Mouse (Mus musculus) MN1 (cell line): Measurements from ENCODE around the gene Twist2.

Source experiments
- DNase-seq: peaks from one replicate; pipeline ENCODE4 v3.0.0-alpha.2; 2016; ENCODE audit warnings: low spot score

The Twist2 gene

DNA sequence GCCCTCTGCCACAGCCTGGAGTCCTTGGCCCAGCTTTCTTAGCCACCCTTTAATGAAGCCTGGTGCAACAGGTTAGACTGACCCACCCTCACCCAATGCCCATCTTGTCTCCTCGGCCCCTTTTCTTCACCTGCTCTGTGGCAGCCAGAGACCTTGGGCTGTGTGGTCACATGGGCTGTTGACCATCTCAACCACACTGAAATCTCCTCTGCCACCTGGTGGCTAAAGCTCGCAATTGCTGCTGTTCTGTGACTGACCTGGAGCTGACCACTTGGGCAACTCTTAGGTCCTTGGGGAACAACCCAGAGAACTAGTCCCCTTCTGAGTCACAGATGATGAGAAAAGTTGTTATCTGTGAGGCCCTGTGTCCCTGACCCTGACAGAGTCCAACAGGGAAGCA is 73.4 kb downstream of the Twist2 start:
- peak; percentile 63 for DNase-seq

DNA sequence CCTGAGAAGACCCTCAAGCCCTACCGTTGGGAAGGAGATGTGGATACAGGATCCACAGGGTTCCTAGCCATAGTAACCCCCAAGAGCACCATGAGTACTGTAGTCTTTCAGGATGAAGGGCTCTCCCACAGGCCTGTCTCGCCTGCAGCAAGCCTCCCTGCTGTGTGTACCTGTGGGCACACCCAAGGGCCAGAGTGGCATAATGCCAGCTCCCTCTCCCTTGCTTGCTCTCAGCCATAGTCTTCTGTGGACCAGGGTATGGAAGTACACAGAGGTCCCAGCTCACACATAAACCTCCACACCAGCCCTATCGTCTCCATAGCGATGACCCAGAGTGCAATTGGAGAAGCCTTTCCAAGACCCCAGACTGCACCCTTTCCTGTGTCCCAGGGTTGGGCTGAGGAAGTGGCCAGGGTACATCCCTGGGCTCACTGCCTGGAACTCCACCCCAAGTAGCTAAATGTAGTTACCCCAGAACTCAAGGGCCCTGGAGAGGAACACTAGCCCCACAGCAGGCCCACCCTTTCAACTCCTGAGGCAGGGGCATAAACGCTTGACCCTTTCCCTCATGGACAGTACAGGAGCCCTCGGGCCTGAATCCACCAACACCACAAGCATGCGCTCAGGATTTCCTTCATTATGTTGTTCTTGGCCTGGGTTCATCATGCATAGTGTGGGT is 73.9 kb downstream of the Twist2 start:
- DNase-seq: no peak

DNA sequence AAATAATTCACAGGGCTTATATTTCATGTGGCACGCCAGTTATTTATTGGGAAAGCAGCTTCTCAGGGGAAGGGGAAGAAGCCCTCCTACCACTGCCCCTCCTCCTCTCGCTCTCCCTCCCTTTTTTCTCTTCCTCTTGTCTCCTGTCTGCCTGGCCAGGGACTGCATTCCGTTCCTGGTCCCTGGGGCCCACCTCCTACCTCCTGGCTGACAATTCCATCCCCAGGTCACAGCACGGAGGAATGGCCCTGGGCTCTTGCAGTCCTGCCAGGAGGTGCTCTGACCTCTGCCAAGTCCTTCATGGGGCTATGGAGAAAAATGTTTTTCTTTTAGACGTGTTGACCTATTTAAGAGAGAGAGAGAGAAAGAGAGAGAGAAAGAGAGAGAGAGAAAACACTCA is 77.4 kb downstream of the Twist2 start:
- no peak for DNase-seq

DNA sequence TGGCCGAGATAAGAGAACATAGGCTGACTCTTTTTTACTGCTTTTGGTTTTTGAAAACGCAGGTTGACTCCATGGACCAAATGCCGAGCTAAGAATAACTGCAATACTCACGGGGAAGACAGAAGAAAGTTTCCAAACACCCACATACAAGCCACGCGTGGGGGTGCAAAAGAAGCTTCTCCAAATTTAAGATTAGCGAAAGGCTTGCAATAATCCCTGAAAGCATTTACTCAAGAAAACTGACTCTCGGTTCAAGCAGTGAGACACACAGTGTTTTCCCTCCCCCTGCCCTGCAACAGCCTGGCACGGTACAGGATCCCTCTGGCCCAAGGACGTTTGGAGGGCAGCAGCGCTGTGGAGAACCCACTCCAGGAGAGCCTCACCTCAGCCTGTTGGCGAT is 78.9 kb downstream of the Twist2 start:
- DNase-seq: no peak

DNA sequence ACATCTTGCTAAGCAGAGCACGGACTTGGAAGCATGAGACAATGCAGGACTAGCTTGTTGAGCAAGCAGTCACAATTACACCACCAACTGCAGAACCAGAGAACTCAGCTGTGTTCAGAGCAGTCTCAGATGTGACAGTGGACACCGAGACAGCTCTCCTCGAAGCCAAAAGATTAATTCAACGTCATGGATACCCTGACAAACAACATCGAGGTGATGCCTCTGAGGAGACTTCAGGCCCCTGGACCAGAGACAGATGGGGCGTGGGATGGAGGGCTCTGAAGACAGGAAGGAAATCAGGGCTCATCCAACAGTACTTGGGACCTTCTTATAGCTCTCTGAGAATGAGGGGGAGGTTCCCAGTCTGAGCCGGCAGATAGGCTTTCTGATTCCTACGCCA is 79.6 kb downstream of the Twist2 start:
- DNase-seq: no peak

DNA sequence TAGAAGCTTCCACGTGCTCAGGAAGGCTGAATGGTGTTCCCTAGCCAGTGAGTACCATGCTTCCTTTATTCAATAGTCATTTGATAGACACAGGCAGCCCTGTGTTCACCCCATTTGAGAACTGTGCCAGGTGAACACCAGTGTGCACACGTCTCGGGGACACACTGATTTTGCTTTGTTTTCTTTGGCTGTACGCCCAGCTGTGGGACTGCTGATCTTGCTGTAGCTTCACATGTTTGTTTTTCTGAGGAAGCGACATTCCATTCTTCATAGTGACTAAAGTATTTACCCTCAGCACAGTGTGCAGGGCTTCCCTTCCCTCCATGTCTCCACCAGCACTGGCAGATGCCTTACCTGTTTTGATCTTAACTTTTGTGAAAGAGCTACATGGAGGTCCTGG is 81.9 kb downstream of the Twist2 start:
- no peak for DNase-seq

DNA sequence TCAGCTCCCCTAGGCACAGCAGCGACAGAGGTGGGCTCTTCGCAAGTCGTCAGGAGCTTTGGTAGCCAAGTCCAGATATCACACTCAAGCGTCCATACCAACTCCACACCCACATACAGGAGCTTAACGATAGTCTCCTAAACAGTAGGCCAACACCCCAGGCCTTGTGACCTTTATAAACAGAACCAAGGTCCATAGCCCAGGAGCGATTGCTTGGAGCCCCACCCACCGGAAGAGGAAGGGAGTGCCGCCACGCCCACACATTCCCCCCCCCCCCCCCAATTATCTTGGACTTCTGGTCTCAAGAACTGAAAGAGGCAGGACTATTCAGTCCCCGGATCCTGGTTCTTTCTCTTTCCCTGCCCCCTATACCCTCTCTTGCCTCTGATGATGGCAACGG is 92.3 kb downstream of the Twist2 start:
- no peak for DNase-seq

DNA sequence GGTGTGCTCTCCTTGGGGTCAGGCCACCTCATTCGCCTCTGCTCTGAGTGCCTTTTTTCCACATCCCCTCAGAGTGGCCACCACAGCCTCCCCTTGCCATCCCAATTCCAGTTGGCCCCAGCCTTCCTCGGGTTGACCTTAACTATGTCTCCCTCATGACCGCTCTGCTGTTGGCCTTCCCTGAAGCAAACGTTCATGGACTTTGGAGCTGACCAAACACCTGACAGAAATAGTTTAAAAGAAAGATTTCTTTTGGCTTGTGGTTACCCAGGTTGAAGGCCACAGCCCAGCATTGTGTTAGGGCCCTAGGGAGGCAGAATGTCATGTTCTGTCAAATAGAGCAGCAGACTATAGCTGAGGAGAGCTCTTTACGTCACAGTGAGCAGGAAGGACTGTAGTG is 93.0 kb downstream of the Twist2 start:
- no peak for DNase-seq

DNA sequence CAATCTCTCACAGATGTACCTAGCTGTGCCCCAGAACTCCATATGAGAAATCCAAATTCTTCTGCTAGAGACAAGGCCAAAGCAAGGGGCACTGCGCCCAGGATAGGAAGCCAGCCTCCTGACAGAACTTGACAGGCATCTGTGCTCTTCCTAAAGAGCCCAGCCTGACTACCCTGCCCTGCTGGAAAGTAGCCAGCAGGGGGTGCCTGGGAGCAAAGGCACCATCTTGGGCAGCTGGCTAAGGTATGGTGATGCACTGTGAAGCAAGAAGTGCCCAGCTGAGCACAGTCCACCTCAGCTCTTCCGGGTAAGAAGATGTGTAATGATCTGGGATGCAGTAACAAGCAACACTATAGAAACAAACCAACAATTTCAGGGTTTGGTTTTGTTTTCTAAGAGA is 95.8 kb downstream of the Twist2 start:
- no peak for DNase-seq
